Mouse (Mus musculus) heart, postnatal 0 days (tissue): ENCODE measurements around the gene Axin1. TPM values are rescaled to one million over a fixed set of nuclear protein-coding genes. Genes with fewer than 3 reads are reported as not detected.

ENCODE experiments used
- ATAC-seq: fragments of 200-750 bp; cut with Nextera tagmentation; 2 replicates; pipeline ENCODE4 v1.8.0; 2017; ENCODE audit warnings: low read depth, moderate number of reproducible peaks, moderate library complexity; ENCODE audit not compliant: insufficient read depth
- DNase-seq: peaks from one replicate; pipeline ENCODE4 v3.0.0-alpha.2; 2016; ENCODE audit warnings: low spot score
- H3K27ac ChIP-seq: fragments of 300-500 bp; sonication (generic); 2 replicates; pipeline ENCODE4 v1.5.1; 2014; ENCODE audit warnings: low read depth, mild to moderate bottlenecking
- H3K27me3 ChIP-seq: fragments of 300-500 bp; sonication (generic); 2 replicates; pipeline ENCODE4 v1.6.1; 2014; ENCODE audit warnings: low read length, mixed read lengths; ENCODE audit not compliant: control insufficient read depth, insufficient read depth
- H3K36me3 ChIP-seq: fragments of 300-500 bp; sonication (generic); replicated peaks from 2 replicates; pipeline ENCODE4 v1.6.1; 2014; ENCODE audit warnings: low read length, mixed read lengths; ENCODE audit not compliant: control insufficient read depth, insufficient read depth
- H3K4me1 ChIP-seq: fragments of 300-500 bp; sonication (generic); 2 replicates; pipeline ENCODE4 v1.6.1; 2014; ENCODE audit warnings: antibody characterized with exemption; ENCODE audit not compliant: control insufficient read depth, insufficient read depth
- H3K4me2 ChIP-seq: fragments of 300-500 bp; sonication (generic); 2 replicates; pipeline ENCODE4 v1.6.1; 2014; ENCODE audit warnings: low read depth, mild to moderate bottlenecking, low read length, moderate library complexity
- H3K4me3 ChIP-seq: fragments of 300-500 bp; sonication (generic); 2 replicates; pipeline ENCODE4 v1.5.1; 2014; ENCODE audit warnings: low read depth, low read length
- H3K9ac ChIP-seq: fragments of 300-500 bp; sonication (generic); replicated peaks from 2 replicates; pipeline ENCODE4 v1.6.1; 2014; ENCODE audit warnings: low read depth, low read length, mixed read lengths
- H3K9me3 ChIP-seq: fragments of 300-500 bp; sonication (generic); replicated peaks from 2 replicates; pipeline ENCODE4 v1.6.1; 2016; ENCODE audit warnings: low read length; ENCODE audit not compliant: control insufficient read depth
- CTCF ChIP-seq: IDR thresholded peaks from 2 replicates; pipeline ENCODE4 v1.5.1; 2016; ENCODE audit warnings: antibody characterized with exemption, control low read depth, low read depth
- EP300 ChIP-seq: IDR thresholded peaks from 2 replicates; pipeline ENCODE4 v1.6.1; 2016; ENCODE audit warnings: antibody characterized with exemption, low read depth
- WGBS: fragments of 180-500 bp; shearing (Covaris S2); extraction: QIAGEN DNeasy Blood & Tissue Kit; methylation state at CpG from one replicate; pipeline ENCODE4 v1.1.7; 2014; 5-methylcytosine and 5-hydroxymethylcytosine counted together
- polyA plus RNA-seq: library from polyadenylated mRNA; unstranded; fragments of >200 nt; fragmentation: Nextera tagmentation; extraction: Ambion mirVana; gene quantifications from 2 replicates; pipeline ENCODE4 v1.2.1, GENCODE M21; 2015
- total RNA-seq: library from RNA; depleted of rRNA; stranded (reverse); fragments of >200 nt; gene quantifications from 2 replicates; pipeline ENCODE4 v1.2.3, GENCODE M21; 2014; ENCODE audit warnings: low replicate concordance

Gene Axin1
- total and polyA plus RNA-seq, 2 experiments from 2014 or later: 4.2 to 21.2 TPM

- Histone ChIP-seq H3K36me3 (no peaks in the 10 kb centered on the region), H3K4me1 (peaks cover 14% of the 10 kb centered on the region), H3K27me3 (peaks cover 50% of the 10 kb centered on the region), H3K4me3 (peak overlapping the region; percentile 50), H3K9ac (no peak overlapping the region), H3K27ac (no peak overlapping the region), H3K9me3 (no peaks in the 10 kb centered on the region), H3K4me2 (peak overlapping the region; percentile 87)
- DNase-seq: no peak
- TF ChIP-seq CTCF: no peak
- TF ChIP-seq EP300: no peak
- 1% methylated on average over 30 of the region's 30 CpGs for WGBS
- no peak for ATAC-seq
Measured at GRCm38 (mm10) chr17:26203321-26203811, 64.9 kb downstream of the Axin1 start.

- Histone ChIP-seq H3K9ac (no peak overlapping the region), H3K36me3 (no peaks in the 10 kb centered on the region), H3K9me3 (no peaks in the 10 kb centered on the region), H3K27ac (no peak overlapping the region), H3K27me3 (peaks cover 49% of the 10 kb centered on the region), H3K4me2 (no peak overlapping the region), H3K4me3 (no peak overlapping the region), H3K4me1 (peaks cover 14% of the 10 kb centered on the region)
- TF ChIP-seq EP300 (no peak), CTCF (no peak)
- no peak for ATAC-seq
- WGBS: 43% methylated on average over 11 of the region's 11 CpGs
- DNase-seq: no peak
Measured at GRCm38 (mm10) chr17:26204766-26205165, 66.3 kb downstream of the Axin1 start.

- Histone ChIP-seq H3K36me3 (no peaks in the 10 kb centered on the region), H3K4me1 (peaks cover 11% of the 10 kb centered on the region), H3K27me3 (peaks cover 34% of the 10 kb centered on the region), H3K9me3 (no peaks in the 10 kb centered on the region), H3K27ac (no peak overlapping the region), H3K9ac (no peak overlapping the region), H3K4me2 (no peak overlapping the region), H3K4me3 (no peak overlapping the region)
- no peak for TF ChIP-seq CTCF
- no peak for TF ChIP-seq EP300
- 50% methylated on average over 1 of the region's 1 CpGs for WGBS
- no peak for DNase-seq
- no peak for ATAC-seq
Measured at GRCm38 (mm10) chr17:26206392-26206791, 67.9 kb downstream of the Axin1 start.

- TF ChIP-seq EP300 (no peak), CTCF (no peak)
- Histone ChIP-seq H3K27ac (no peak within 1 kb of the TSS), H3K36me3 (peaks cover 9% of the 10 kb centered on the region; the same call in 1 of the 2 replicates), H3K27me3 (peaks cover 21% of the 10 kb centered on the region), H3K9ac (no peak within 1 kb of the TSS), H3K4me1 (peaks cover 10% of the 10 kb centered on the region), H3K9me3 (no peaks in the 10 kb centered on the region), H3K4me3 (no peak within 1 kb of the TSS), H3K4me2 (no peak within 1 kb of the TSS)
- 80% methylated on average over 12 of the region's 12 CpGs for WGBS
- no peak for ATAC-seq
- DNase-seq: no peak
Measured at GRCm38 (mm10) chr17:26207686-26208085, 69.2 kb downstream of the Axin1 start, which contains the start of gene Arhgdig. Gene Arhgdig, minus strand, starts transcription at chr17:26207786.

GRCm38 (mm10) chr17:26212241-26212640 lies 73.8 kb downstream of the Axin1 start:
- H3K9me3 ChIP-seq: no peaks in the 10 kb centered on the region
- H3K36me3 ChIP-seq: peaks cover 21% of the 10 kb centered on the region; the same call in 1 of the 2 replicates
- DNase-seq: no peak
- no peak for ATAC-seq
- H3K4me3 ChIP-seq: no peak overlapping the region
- no peaks in the 10 kb centered on the region for H3K27me3 ChIP-seq
- WGBS: 88% methylated on average over 7 of the region's 7 CpGs
- H3K27ac ChIP-seq: no peak overlapping the region
- TF ChIP-seq CTCF (no peak), EP300 (no peak)
- H3K9ac ChIP-seq: no peak overlapping the region
- H3K4me2 ChIP-seq: no peak overlapping the region
- H3K4me1 ChIP-seq: no peaks in the 10 kb centered on the region

GRCm38 (mm10) chr17:26212681-26213080 lies 74.2 kb downstream of the Axin1 start:
- ATAC-seq: peak; percentile 24; the same call in 1 of the 2 replicates
- WGBS: 77% methylated on average over 11 of the region's 11 CpGs
- Histone ChIP-seq H3K4me2 (no peak overlapping the region), H3K4me1 (no peaks in the 10 kb centered on the region), H3K9me3 (no peaks in the 10 kb centered on the region), H3K36me3 (peaks cover 25% of the 10 kb centered on the region; the same call in 1 of the 2 replicates), H3K4me3 (no peak overlapping the region), H3K9ac (no peak overlapping the region), H3K27ac (no peak overlapping the region), H3K27me3 (no peaks in the 10 kb centered on the region)
- DNase-seq: no peak
- TF ChIP-seq CTCF (no peak), EP300 (no peak)
